Mouse (Mus musculus): ENCODE data around the gene Rnf44.
A peak's percentile ranks its signal among the peaks of the same experiment; 100 is the strongest.

The Rnf44 gene

GRCm38 (mm10) chr13:54693558-54694347 lies at the start of gene Rnf44:
Gene Rnf44 (minus strand): TSS chr13:54693907.
- DNase-seq (ENCODE audit: inconsistent age in 2 of 2, low spot score in 1 of 2): peak; percentile 100

GRCm38 (mm10) chr13:54738213-54738601 lies 44.5 kb upstream of the Rnf44 start:
- no peak for DNase-seq (ENCODE audit: inconsistent age in 2 of 2, low spot score in 1 of 2)

GRCm38 (mm10) chr13:54737488-54738212 lies 43.9 kb upstream of the Rnf44 start:
- DNase-seq (ENCODE audit: inconsistent age in 2 of 2, low spot score in 1 of 2): peak in 1 of 2 experiments; percentile 47

- no peak for DNase-seq (ENCODE audit: inconsistent age in 2 of 2, low spot score in 1 of 2)
Measured at GRCm38 (mm10) chr13:54736931-54737330, 43.2 kb upstream of the Rnf44 start.

- DNase-seq (ENCODE audit: inconsistent age in 2 of 2, low spot score in 1 of 2): no peak
Measured at GRCm38 (mm10) chr13:54726131-54726530, 32.4 kb upstream of the Rnf44 start.

- no peak for DNase-seq (ENCODE audit: inconsistent age in 2 of 2, low spot score in 1 of 2)
Measured at GRCm38 (mm10) chr13:54723143-54723542, 29.4 kb upstream of the Rnf44 start.

- peak; percentile 28 to 65 for DNase-seq (ENCODE audit: inconsistent age in 2 of 2, low spot score in 1 of 2)
Measured at GRCm38 (mm10) chr13:54716916-54717315, 23.2 kb upstream of the Rnf44 start.

GRCm38 (mm10) chr13:54714996-54715395 lies 21.3 kb upstream of the Rnf44 start:
- peak in 1 of 2 experiments; percentile 35 for DNase-seq (ENCODE audit: inconsistent age in 2 of 2, low spot score in 1 of 2)

- DNase-seq (ENCODE audit: inconsistent age in 2 of 2, low spot score in 1 of 2): no peak
Measured at GRCm38 (mm10) chr13:54714393-54714792, 20.7 kb upstream of the Rnf44 start.

GRCm38 (mm10) chr13:54710866-54711265 lies 17.2 kb upstream of the Rnf44 start:
- no peak for DNase-seq (ENCODE audit: inconsistent age in 2 of 2, low spot score in 1 of 2)

- DNase-seq (ENCODE audit: inconsistent age in 2 of 2, low spot score in 1 of 2): no peak
Measured at GRCm38 (mm10) chr13:54704890-54705289, 11.2 kb upstream of the Rnf44 start.

GRCm38 (mm10) chr13:54702507-54702906 lies 8.8 kb upstream of the Rnf44 start:
- DNase-seq (ENCODE audit: inconsistent age in 2 of 2, low spot score in 1 of 2): no peak

- DNase-seq (ENCODE audit: inconsistent age in 2 of 2, low spot score in 1 of 2): no peak
Measured at GRCm38 (mm10) chr13:54701243-54701642, 7.5 kb upstream of the Rnf44 start, which contains the start of gene Cdhr2. Gene Cdhr2 (plus strand): TSS chr13:54701461.

- DNase-seq (ENCODE audit: inconsistent age in 2 of 2, low spot score in 1 of 2): peak in 1 of 2 experiments; percentile 47
Measured at GRCm38 (mm10) chr13:54695479-54696230, 1.9 kb upstream of the Rnf44 start.

- DNase-seq (ENCODE audit: inconsistent age in 2 of 2, low spot score in 1 of 2): peak; percentile 92 to 98
Measured at GRCm38 (mm10) chr13:54694348-54695060, 797 bp upstream of the Rnf44 start.

- peak; percentile 26 to 64 for DNase-seq (ENCODE audit: inconsistent age in 2 of 2, low spot score in 1 of 2)
Measured at GRCm38 (mm10) chr13:54692711-54693557, 773 bp downstream of the Rnf44 start.

- peak; percentile 17 to 41 for DNase-seq (ENCODE audit: inconsistent age in 2 of 2, low spot score in 1 of 2)
Measured at GRCm38 (mm10) chr13:54691737-54692136, 2.0 kb downstream of the Rnf44 start.

- DNase-seq (ENCODE audit: inconsistent age in 2 of 2, low spot score in 1 of 2): peak; percentile 14 to 31
Measured at GRCm38 (mm10) chr13:54690151-54690740, 3.5 kb downstream of the Rnf44 start.
